ENCODE assay signal across 9 mouse cellular contexts in genomic region chr13:62857941-62858915, GRCm38 (mm10). TPM values are rescaled to one million over a fixed set of nuclear protein-coding genes. Genes with fewer than 3 reads are reported as not detected.
DNase-seq lines count a peak whose midpoint lies in the region; ATAC-seq lines count a peak whose summit lies in the region.
"Had no signal": no experiment of that assay in that cellular context is flagged by ENCODE, and none has a peak within 500 bp of the region (broad histone marks: within the 10 kb centered on the region; RNA-seq: fewer than 3 reads in every experiment).

Fbp2 (minus strand) TSS chr13:62858422.

- H3K4me1 ChIP-seq in heart, embryonic 11.5 days (ENCODE audit: control insufficient read depth, insufficient read depth, low read length), result no peaks in the 10 kb centered on the region
- H3K4me1 ChIP-seq in stomach, embryonic 14.5 days (ENCODE audit: control insufficient read depth, insufficient read depth, low read length), result no peaks in the 10 kb centered on the region

- 63% methylated on average over 21 of the region's 21 CpGs for WGBS in heart, embryonic 11.5 days (ENCODE audit: insufficient replicate concordance)
- WGBS in stomach, embryonic 14.5 days, result 60% methylated on average over 21 of the region's 21 CpGs

- no peaks in the 10 kb centered on the region for H3K9me3 ChIP-seq in heart, embryonic 11.5 days (replicated peaks; ENCODE audit: control insufficient read depth, low read length)
- no peaks in the 10 kb centered on the region for H3K9me3 ChIP-seq in stomach, embryonic 14.5 days (ENCODE audit: control insufficient read depth, low read depth, low read length)

- H3K27me3 ChIP-seq in heart, embryonic 11.5 days (ENCODE audit: control insufficient read depth, insufficient read depth, low read length), result no peaks in the 10 kb centered on the region
- H3K27me3 ChIP-seq in stomach, embryonic 14.5 days (ENCODE audit: control insufficient read depth, insufficient read depth, low read length), result no peaks in the 10 kb centered on the region

- H3K27ac ChIP-seq in heart, embryonic 11.5 days (ENCODE audit: low read depth, low read length), result no peak within 1 kb of the TSS
- H3K27ac ChIP-seq in stomach, embryonic 14.5 days (ENCODE audit: low read length), result peak within 1 kb of the TSS; percentile 39; the same call in 1 of the 2 replicates

- no peak for ATAC-seq in heart, embryonic 11.5 days (replicated peaks; ENCODE audit: insufficient number of reproducible peaks, low FRiP score, low TSS enrichment)
- ATAC-seq in stomach, embryonic 14.5 days (ENCODE audit: insufficient number of reproducible peaks, insufficient read depth, low FRiP score, low read depth), result peak; percentile 76
- ATAC-seq in megakaryocyte progenitor cell, adult 5-6 weeks (replicated peaks; ENCODE audit: poor library complexity), result no peak

- H3K4me2 ChIP-seq in heart, embryonic 11.5 days, result no peak within 1 kb of the TSS
- H3K4me2 ChIP-seq in stomach, embryonic 14.5 days (replicated peaks; ENCODE audit: low read depth, low read length), result no peak within 1 kb of the TSS

- no peak within 1 kb of the TSS for H3K4me3 ChIP-seq in heart, embryonic 11.5 days (ENCODE audit: low read depth, low read length)
- no peak within 1 kb of the TSS for H3K4me3 ChIP-seq in stomach, embryonic 14.5 days (ENCODE audit: low read depth, low read length)
- H3K4me3 ChIP-seq: erythroblast, embryonic 14.5 days had no signal

- intact Hi-C loops in gastrocnemius, postnatal 14 days (cut with DNase I; ENCODE audit: low total_unique reads), result loop anchor here (10.0 kb wide), 1 partner anchor 93 kb away; the partner anchor contains the start of gene Platr25
- intact Hi-C loops in left cerebral cortex, postnatal 36 days (cut with DNase I), result loop anchor here (2.0 to 10.0 kb wide), 3 partner anchors 95 to 393 kb away; partner anchors contain the start of gene Gm49359

- no peak within 1 kb of the TSS for H3K9ac ChIP-seq in heart, embryonic 11.5 days (ENCODE audit: low read depth, low read length)
- H3K9ac ChIP-seq in stomach, embryonic 14.5 days (replicated peaks; ENCODE audit: low read depth, low read length), result no peak within 1 kb of the TSS

- H3K36me3 ChIP-seq in heart, embryonic 11.5 days (ENCODE audit: control insufficient read depth, insufficient read depth, low read length), result no peaks in the 10 kb centered on the region
- no peaks in the 10 kb centered on the region for H3K36me3 ChIP-seq in stomach, embryonic 14.5 days (ENCODE audit: control insufficient read depth, insufficient read depth, low read length)

- peak; percentile 96 for DNase-seq in heart, adult 11 months
- peak; percentile 69 for DNase-seq in gastrocnemius, postnatal 14 days
- peak; percentile 88 for DNase-seq in kidney, adult 9 months
- no peak for DNase-seq in left cerebral cortex, postnatal 36 days (ENCODE audit: low spot score in 2 of 2)
- DNase-seq in layer of hippocampus, adult 9-11 months, result no peak

RNA-seq across cellular contexts. Expression of gene Fbp2, which starts in this region (rescaled TPM):
- polyA plus RNA-seq in heart, embryonic 11.5 days (2014; fragmentation: Nextera tagmentation; extraction: Ambion mirVana), result 0.11 TPM in 1 of 2 replicates, not detected in the other
- total RNA-seq in gastrocnemius, postnatal 14 days (2021), result 10 to 100 TPM; 63.5 to 77.7 TPM
- 35.2 and 35.3 TPM in 2 replicates for polyA plus RNA-seq in stomach, embryonic 14.5 days (2014; fragmentation: Nextera tagmentation; extraction: Ambion mirVana)
- total RNA-seq in megakaryocyte progenitor cell, adult 5-6 weeks (2015), result not detected in 2 replicates
- not detected in 2 replicates for total RNA-seq in megakaryocyte progenitor cell, adult 5-6 weeks (2017)
- total RNA-seq in left cerebral cortex, postnatal 36 days (2021), result not detected
- polyA plus RNA-seq: erythroblast, embryonic 14.5 days had no signal

Comparison
In these comparisons a context has a peak if more than half of its experiments do, and no peak if none do; other contexts are left out.
1. RNA of gene Fbp2 (total RNA-seq): 63.5 to 77.7 TPM in gastrocnemius, postnatal 14 days; not detected in megakaryocyte progenitor cell, adult 5-6 weeks and not detected in left cerebral cortex, postnatal 36 days; every median in the first group is over 10 times any median in the second.
2. RNA of gene Fbp2 (polyA plus RNA-seq): 35.2 to 35.3 TPM in stomach, embryonic 14.5 days; 0.11 TPM in heart, embryonic 11.5 days; every median in the first group is over 10 times any median in the second.
3. DNase-seq: peak in heart, adult 11 months (single experiment), gastrocnemius, postnatal 14 days (single experiment) and kidney, adult 9 months (single experiment); none in left cerebral cortex, postnatal 36 days (0 of 2) and layer of hippocampus, adult 9-11 months (single experiment).